ENCODE assay signal across 9 mouse cellular contexts in genomic region chr10:108524306-108525029, GRCm38 (mm10).
DNase-seq lines count a peak whose midpoint lies in the region; ATAC-seq and TF ChIP-seq lines count a peak whose summit lies in the region.
"Had no signal": no experiment of that assay in that cellular context is flagged by ENCODE, and none has a peak within 500 bp of the region (broad histone marks: within the 10 kb centered on the region; RNA-seq: fewer than 3 reads in every experiment).

No protein-coding gene starts in this region.

- no peak overlapping the region for H3K9ac ChIP-seq in forebrain, embryonic 16.5 days (replicated peaks; ENCODE audit: low read depth, low read length)
- H3K9ac ChIP-seq in midbrain, postnatal 0 days (replicated peaks; ENCODE audit: low read length, poor library complexity, severe bottlenecking), result no peak overlapping the region
- H3K9ac ChIP-seq: limb, embryonic 15.5 days had no signal

- WGBS in forebrain, embryonic 16.5 days, result 38% methylated on average over 6 of the region's 6 CpGs
- 45% methylated on average over 6 of the region's 6 CpGs for WGBS in midbrain, postnatal 0 days

- no peaks in the 10 kb centered on the region for H3K27me3 ChIP-seq in forebrain, embryonic 16.5 days (replicated peaks; ENCODE audit: control insufficient read depth, insufficient read depth, low read length)
- H3K27me3 ChIP-seq in midbrain, postnatal 0 days (ENCODE audit: insufficient read depth, low read length), result no peaks in the 10 kb centered on the region
- H3K27me3 ChIP-seq: limb, embryonic 15.5 days had no signal

- H3K36me3 ChIP-seq in forebrain, embryonic 16.5 days (ENCODE audit: control insufficient read depth, insufficient read depth), result no peaks in the 10 kb centered on the region
- no peaks in the 10 kb centered on the region for H3K36me3 ChIP-seq in midbrain, postnatal 0 days (ENCODE audit: insufficient read depth, low read length)
- H3K36me3 ChIP-seq: limb, embryonic 15.5 days had no signal

- H3K9me3 ChIP-seq in forebrain, embryonic 16.5 days (ENCODE audit: control insufficient read depth, low read length), result no peaks in the 10 kb centered on the region
- no peaks in the 10 kb centered on the region for H3K9me3 ChIP-seq in midbrain, postnatal 0 days (ENCODE audit: low read length)
- H3K9me3 ChIP-seq: limb, embryonic 15.5 days had no signal

- TF ChIP-seq CTCF in brain, embryonic 14.5 days (IDR thresholded peaks at IDR 0.05; ENCODE audit: borderline replicate concordance, extremely low read depth, insufficient read depth, insufficient read length), result peak; percentile 21; the same call in 1 of the 2 replicates
- TF ChIP-seq CTCF in midbrain, postnatal 0 days (IDR thresholded peaks at IDR 0.05), result peak; percentile 52

- H3K4me1 ChIP-seq in forebrain, embryonic 16.5 days (replicated peaks; ENCODE audit: control insufficient read depth, insufficient read depth, low read length), result peaks cover 2% of the 10 kb centered on the region; the same call in 1 of the 2 replicates
- no peaks in the 10 kb centered on the region; the same call in 1 of the 2 replicates for H3K4me1 ChIP-seq in midbrain, postnatal 0 days (ENCODE audit: insufficient read depth, low read length)
- H3K4me1 ChIP-seq: limb, embryonic 15.5 days had no signal

- intact Hi-C loops in gastrocnemius, postnatal 14 days (cut with DNase I; ENCODE audit: low total_unique reads), result no loop called here

- H3K4me2 ChIP-seq in forebrain, embryonic 16.5 days (ENCODE audit: low read length), result no peak overlapping the region
- no peak overlapping the region for H3K4me2 ChIP-seq in midbrain, postnatal 0 days (ENCODE audit: low read depth, low read length, poor library complexity, severe bottlenecking)
- H3K4me2 ChIP-seq: limb, embryonic 15.5 days had no signal

- TF ChIP-seq POLR2A in brain, embryonic 14.5 days (IDR thresholded peaks at IDR 0.05; ENCODE audit: borderline replicate concordance, extremely low read depth, insufficient read depth, insufficient read length, poor library complexity, severe bottlenecking), result no peak

- DNase-seq in layer of hippocampus, adult 9-11 months, result peak; percentile 27
- DNase-seq in layer of hippocampus, postnatal 14 days (ENCODE audit: low spot score in 2 of 2), result no peak
- peak; percentile 75 for DNase-seq in brain, embryonic 14.5 days (ENCODE audit: low read depth)
- DNase-seq in midbrain, postnatal 0 days (ENCODE audit: low spot score), result peak; percentile 51
- DNase-seq in gastrocnemius, postnatal 14 days, result no peak
- no peak for DNase-seq in spleen, postnatal 10 days (ENCODE audit: low spot score in 2 of 2)
- DNase-seq in right cerebral cortex, postnatal 14 days, result no peak

- H3K4me3 ChIP-seq in forebrain, embryonic 16.5 days (replicated peaks; ENCODE audit: low read length), result no peak overlapping the region
- no peak overlapping the region for H3K4me3 ChIP-seq in midbrain, postnatal 0 days (ENCODE audit: low read depth, low read length)
- H3K4me3 ChIP-seq: limb, embryonic 15.5 days had no signal

- 0 out of 2 replicates have a peak, but pooled peaks have one; percentile 47 for ATAC-seq in forebrain, embryonic 16.5 days
- ATAC-seq in midbrain, postnatal 0 days (ENCODE audit: low FRiP score), result 0 out of 2 replicates have a peak, but pooled peaks have one; percentile 44

- H3K27ac ChIP-seq in forebrain, embryonic 16.5 days (ENCODE audit: low read length), result no peak overlapping the region
- peak overlapping the region; percentile 3; the same call in 1 of the 2 replicates for H3K27ac ChIP-seq in midbrain, postnatal 0 days (ENCODE audit: low read depth, low read length)
- H3K27ac ChIP-seq: limb, embryonic 15.5 days had no signal

Comparison
In these comparisons a context has a peak if more than half of its experiments do, and no peak if none do; other contexts are left out.
1. DNase-seq: peak in layer of hippocampus, adult 9-11 months (single experiment), brain, embryonic 14.5 days (single experiment) and midbrain, postnatal 0 days (single experiment); none in layer of hippocampus, postnatal 14 days (0 of 2), gastrocnemius, postnatal 14 days (single experiment), spleen, postnatal 10 days (0 of 2) and right cerebral cortex, postnatal 14 days (single experiment).